Mouse (Mus musculus): ENCODE data around the gene Aurkb. TPM values are rescaled to one million over a fixed set of nuclear protein-coding genes. Genes with fewer than 3 reads are reported as not detected.

Gene Aurkb
- total RNA-seq, 2 experiments from 2014 or later = 0.73 to 0.99 TPM

DNA sequence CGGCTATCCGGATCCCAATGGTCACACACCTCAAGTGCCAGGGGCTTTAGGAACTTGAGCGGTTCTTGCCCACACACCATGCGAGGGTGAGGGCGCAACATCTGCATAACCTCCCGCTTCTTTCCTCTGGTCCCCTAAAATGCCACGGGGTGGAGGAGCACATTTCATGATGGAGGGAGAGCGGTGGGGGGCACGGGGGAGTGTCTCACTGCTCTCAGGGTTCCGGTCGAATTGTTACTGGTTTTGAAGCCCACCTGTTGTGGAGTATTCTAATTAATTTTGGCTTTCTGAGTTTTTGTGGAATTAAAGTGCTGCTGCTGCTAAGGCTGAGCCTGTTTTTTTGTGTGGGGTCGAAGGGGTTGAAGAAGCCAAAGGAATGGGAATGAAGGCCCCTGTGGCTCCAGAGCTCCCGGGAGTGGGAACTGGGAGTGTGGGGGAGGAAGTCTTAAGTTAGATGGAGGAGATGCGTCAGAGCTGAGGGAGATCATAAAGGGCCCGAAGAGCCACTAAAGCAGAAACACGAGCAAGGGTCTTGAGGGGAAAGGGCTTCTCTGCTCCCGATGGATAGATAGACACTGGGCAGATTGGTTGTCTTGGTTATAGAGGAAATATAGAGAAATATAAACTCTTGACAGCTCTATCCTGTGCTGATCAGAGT, 15.9 kb downstream of the Aurkb start:
- intact Hi-C loops (cut with DNase I) = loop anchor here (5.0 kb wide), 1 partner anchor 176 kb away; the partner anchor contains the start of gene Gucy2e

DNA sequence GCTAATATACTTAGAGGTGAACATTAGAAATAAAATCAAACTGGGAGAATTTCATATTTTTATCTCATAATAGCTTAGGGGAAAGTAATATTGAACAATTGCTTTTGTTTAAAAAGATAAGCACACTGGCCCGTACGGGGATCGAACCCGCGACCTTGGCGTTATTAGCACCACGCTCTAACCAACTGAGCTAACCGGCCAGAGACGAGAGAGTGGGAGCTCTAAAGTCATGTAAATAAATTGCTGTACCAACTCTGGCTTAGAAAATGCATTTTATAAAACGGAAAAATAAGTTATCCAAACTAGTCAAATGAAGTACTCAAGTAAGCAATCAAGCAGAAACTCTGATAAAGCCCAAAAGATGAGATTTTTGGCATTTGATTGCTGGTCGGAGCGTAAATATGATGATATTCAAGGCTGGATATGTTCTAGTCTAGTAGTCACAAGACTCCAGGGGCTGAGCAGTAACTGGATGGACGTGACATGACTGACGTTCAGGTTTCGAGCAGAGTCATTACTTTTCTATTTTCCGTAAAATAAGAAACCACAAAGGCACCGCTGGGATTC, 16.8 kb downstream of the Aurkb start:
- peak; percentile 81 to 86 for DNase-seq (ENCODE audit: low spot score in 2 of 2)
- intact Hi-C loops (cut with DNase I) = loop anchor here (5.0 kb wide), 1 partner anchor 175 kb away; the partner anchor contains the start of gene Gucy2e

More for the DNA sequence above, 15.9 kb downstream of the Aurkb start:
- no peak for DNase-seq (ENCODE audit: low spot score in 2 of 2)

DNA sequence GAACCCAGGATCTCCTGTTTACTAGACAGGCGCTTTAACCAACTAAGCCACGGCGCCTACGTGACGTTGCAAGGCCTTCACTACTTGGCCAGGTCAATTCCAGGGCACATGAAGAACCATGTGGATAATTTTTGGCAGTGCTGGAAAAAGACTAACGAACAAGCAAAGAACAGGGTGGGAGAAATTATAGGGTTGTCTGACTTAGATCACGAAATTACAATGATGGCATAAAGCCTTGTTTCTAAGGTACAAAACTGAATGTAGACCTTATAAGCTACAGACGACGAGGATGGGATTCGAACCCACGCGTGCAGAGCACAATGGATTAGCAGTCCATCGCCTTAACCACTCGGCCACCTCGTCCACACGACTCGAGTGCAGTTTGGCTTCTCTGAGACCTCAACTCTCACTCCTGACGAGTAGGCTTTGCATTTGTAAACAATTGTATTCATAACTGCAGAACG, 17.3 kb downstream of the Aurkb start:
- DNase-seq (ENCODE audit: low spot score in 2 of 2) = peak; percentile 97 to 98
- intact Hi-C loops (cut with DNase I) = loop anchor here (1.0 to 5.0 kb wide), 3 partner anchors 21 to 175 kb away; partner anchors contain the start of genes 9130213A22Rik and Gucy2e

GRCm38 (mm10) chr11:69063413-69064201, 18.2 kb downstream of the Aurkb start:
- DNase-seq (ENCODE audit: low spot score in 2 of 2) = peak; percentile 37 to 78
- intact Hi-C loops (cut with DNase I) = loop anchor here (1.0 to 5.0 kb wide), 3 partner anchors 22 to 174 kb away; partner anchors contain the start of genes 9130213A22Rik and Gucy2e

DNA sequence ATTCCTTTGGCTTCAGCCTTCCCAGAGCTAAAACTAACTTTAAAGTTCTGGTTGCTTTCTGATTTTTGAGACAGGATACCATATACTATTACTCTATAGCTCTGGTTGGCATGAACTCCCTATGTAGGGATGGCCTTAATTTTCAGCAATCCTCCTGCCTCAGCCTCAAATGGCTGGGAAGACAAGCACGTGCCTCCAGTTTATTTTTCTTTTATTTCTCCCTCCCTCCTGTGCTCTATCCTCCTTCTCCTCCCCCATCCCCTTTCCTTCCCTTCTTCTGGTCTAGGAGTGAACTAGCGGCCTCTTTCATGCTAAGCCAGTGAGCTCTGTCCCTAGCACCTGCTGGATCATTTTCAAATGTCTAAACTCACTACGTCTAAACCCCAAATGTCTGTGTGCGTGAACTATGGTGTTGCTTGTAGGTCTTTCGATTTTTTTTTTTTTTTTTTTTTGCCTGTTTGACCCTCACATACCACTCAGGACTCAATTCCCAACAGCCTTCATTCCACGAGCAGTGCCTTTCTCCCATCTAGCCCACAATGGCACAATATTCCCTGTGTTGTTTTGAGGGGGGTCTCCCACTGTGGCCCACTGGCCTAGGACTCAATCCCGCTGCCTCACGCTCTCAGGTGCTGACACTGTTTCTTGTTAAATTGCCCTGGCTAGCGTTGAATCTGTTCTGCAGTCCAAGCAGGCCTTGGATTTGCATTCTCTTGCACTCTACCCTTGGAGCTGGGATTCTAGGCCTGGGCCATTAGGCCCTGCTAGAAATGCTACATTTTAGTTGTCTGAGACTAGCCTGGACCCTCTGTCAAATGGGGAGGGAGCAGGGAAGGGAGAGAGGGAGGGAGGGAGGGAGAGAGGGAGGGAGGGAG, 19.0 kb downstream of the Aurkb start:
- intact Hi-C loops (cut with DNase I) = loop anchor here (5.0 kb wide), 1 partner anchor 173 kb away; the partner anchor contains the start of gene Gucy2e
- DNase-seq (ENCODE audit: low spot score in 2 of 2) = no peak

GRCm38 (mm10) chr11:69065394-69065925, 20.0 kb downstream of the Aurkb start:
- intact Hi-C loops (cut with DNase I) = no loop called here
- DNase-seq (ENCODE audit: low spot score in 2 of 2) = no peak

GRCm38 (mm10) chr11:69066163-69066861, 20.9 kb downstream of the Aurkb start:
- intact Hi-C loops (cut with DNase I) = loop anchor here (2.0 kb wide), 1 partner anchor 28 kb away; the partner anchor contains the start of gene Per1
- DNase-seq (ENCODE audit: low spot score in 2 of 2) = peak; percentile 56 to 76

DNA sequence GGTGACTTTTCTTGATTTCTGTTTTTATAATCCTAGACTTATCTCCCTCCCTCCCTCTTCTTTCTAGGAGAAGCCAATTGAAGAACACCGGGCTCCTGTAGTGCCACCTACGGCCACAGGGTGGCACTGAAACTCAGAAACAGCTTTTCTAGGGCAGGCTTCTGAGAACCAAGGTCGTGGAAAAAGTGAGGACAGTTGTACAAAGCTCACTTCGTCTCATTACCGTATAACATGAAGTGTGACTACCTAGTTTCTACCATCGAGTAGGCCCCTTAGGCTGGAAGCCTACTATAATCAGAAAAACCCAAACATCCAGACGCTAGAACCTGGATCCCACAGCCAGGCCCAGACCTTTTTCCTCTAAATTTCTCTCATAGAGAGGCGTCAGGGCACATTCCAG, 21.5 kb downstream of the Aurkb start:
- DNase-seq (ENCODE audit: low spot score in 2 of 2) = peak; percentile 88 to 93
- intact Hi-C loops (cut with DNase I) = loop anchor here (1.0 to 2.0 kb wide), 2 partner anchors 28 to 55 kb away; partner anchors contain the start of genes 9130213A22Rik and Per1

DNA sequence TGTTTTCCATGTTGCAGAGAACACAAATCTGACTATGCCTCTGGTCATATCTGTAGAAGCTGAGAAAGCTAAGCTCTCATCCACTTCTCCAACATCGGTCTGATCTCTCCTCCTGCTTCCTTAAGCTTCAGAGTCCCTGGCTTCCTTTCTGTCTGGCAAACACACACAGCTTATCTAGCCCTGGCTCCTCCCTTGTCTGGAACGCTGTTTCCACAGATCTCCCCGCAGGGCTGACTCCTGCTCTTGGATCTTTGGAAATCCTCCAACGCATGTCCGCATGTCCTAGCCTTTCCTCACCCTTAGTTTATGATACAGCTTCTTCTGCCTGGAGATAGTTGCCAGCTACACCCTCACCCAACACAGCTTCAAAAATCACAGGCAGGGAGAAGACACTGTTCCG, 22.2 kb downstream of the Aurkb start:
- no peak for DNase-seq (ENCODE audit: low spot score in 2 of 2)
- intact Hi-C loops (cut with DNase I) = loop anchor here (1.0 to 2.0 kb wide), 2 partner anchors 27 to 55 kb away; partner anchors contain the start of genes 9130213A22Rik and Per1

DNA sequence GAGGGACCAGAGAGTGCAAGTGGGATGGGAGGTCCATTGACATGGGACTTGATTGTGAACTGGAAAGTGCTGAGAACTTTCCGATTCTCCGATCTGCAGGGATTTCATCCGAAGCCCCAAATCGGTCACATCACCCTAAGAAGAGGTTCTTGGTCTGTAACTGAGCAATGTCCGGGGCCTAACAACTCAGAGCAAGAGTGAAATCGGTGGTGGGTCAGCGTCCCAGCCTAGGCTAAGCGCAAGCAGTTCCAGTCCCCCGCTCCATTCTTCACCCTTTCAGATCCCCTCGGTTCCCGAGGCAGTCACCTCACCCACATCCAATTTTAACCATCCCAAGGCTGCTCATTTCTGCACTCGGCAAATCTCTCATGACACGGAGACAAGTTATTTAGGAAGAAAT, 24.6 kb downstream of the Aurkb start:
- DNase-seq (ENCODE audit: low spot score in 2 of 2) = no peak
- intact Hi-C loops (cut with DNase I) = no loop called here

- intact Hi-C loops (cut with DNase I) = no loop called here
Measured at GRCm38 (mm10) chr11:69070590-69071222, 25.3 kb downstream of the Aurkb start, which contains the start of gene Tmem107. Gene Tmem107 (plus strand): TSS chr11:69070806.

DNA sequence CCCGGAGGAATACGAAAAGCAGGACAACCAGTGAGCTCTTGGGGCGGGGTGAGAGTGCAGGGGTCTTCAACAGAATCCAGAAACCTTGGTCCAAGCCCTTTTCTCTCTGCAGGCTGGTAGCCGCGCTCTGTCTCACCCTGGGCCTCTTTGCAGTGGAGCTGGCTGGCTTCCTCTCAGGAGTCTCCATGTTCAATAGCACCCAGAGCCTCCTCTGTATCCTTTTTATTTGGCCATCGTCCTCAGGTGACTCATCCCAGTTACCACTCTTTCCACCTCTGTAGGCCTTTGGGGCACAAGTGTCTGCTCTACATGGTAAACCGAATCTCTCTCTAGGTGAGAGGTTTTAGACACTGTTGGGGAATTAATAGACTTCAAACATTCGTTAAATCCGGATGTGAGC, 25.8 kb downstream of the Aurkb start:
- intact Hi-C loops (cut with DNase I) = no loop called here
- DNase-seq (ENCODE audit: low spot score in 2 of 2) = no peak

More at GRCm38 (mm10) chr11:69070590-69071222, 25.3 kb downstream of the Aurkb start, which contains the start of gene Tmem107:
- peak; percentile 97 to 98 for DNase-seq (ENCODE audit: low spot score in 2 of 2)

DNA sequence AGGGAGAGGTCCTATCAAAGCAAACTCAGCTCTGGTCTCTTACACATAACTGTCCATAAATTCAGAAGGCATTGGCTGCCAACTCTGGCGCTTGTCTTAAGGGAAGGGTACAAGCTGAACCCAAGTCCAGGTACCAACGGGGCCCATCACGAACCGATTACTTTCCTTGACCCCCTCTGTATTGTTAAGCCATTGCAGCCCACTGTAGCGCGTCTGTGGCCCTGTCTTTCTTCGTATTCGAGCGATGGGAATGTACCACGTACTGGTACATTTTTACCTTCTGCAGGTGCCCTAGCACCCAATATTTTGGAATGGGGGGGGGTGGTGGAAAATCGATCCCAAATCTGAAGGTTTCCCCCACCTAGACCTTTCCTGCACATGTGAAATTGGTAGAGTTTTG, 26.8 kb downstream of the Aurkb start:
- intact Hi-C loops (cut with DNase I) = no loop called here

GRCm38 (mm10) chr11:69072666-69073064, 27.2 kb downstream of the Aurkb start:
- intact Hi-C loops (cut with DNase I) = no loop called here

More for the DNA sequence above, 26.8 kb downstream of the Aurkb start:
- DNase-seq (ENCODE audit: low spot score in 2 of 2) = no peak

GRCm38 (mm10) chr11:69073065-69073888, 27.8 kb downstream of the Aurkb start:
- DNase-seq (ENCODE audit: low spot score in 2 of 2) = peak; percentile 87 to 96
- intact Hi-C loops (cut with DNase I) = no loop called here

More at GRCm38 (mm10) chr11:69072666-69073064, 27.2 kb downstream of the Aurkb start:
- peak in 1 of 2 experiments; percentile 61 for DNase-seq (ENCODE audit: low spot score in 2 of 2)

Measured in left cerebral cortex, postnatal 25 days (tissue).